Mouse (Mus musculus): ENCODE results near the gene Banp. TPM values are rescaled to one million over a fixed set of nuclear protein-coding genes. Genes with fewer than 3 reads are reported as not detected.

Gene Banp
- total and polyA plus RNA-seq, 3 experiments: 19.2 to 28.4 TPM; not detected in 1

DNA sequence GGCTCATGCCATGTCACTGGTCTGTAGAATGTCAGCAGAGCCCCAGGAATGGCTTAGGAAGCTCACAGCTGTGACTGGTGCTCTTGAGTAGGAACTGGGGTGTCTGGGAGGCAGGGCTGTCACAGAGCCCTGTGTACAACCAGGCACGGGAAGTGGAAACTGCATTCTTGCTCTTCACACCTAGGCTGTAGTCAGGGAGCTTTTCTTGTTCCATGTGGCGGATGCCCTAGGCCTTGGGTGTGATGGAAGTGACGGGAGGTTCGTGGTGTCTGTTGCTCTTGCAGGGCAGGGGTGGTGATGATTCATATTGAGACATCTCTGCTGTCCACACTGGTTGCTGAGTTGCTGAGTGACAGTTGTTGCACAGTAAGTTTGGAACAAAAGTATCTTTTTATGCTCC, 45.6 kb downstream of the Banp start:
- H3K27me3 ChIP-seq (ENCODE audit: control insufficient read depth in 1 of 2, insufficient read depth in 2 of 2, low read length in 2 of 2): no peaks in the 10 kb centered on the region
- DNase-seq (ENCODE audit: low read depth, low spot score): no peak
- no peak overlapping the region for H3K9ac ChIP-seq (ENCODE audit: control insufficient read depth, low read depth, low read length, poor library complexity, severe bottlenecking)
- H3K27ac ChIP-seq (ENCODE audit: control insufficient read depth, low read depth, low read length): no peak overlapping the region
- H3K4me1 ChIP-seq (ENCODE audit: control insufficient read depth in 1 of 2, insufficient read depth in 2 of 2, low read length in 2 of 2): no peaks in the 10 kb centered on the region
- no peak overlapping the region for H3K4me3 ChIP-seq (ENCODE audit: control insufficient read depth in 1 of 2, insufficient read depth in 1 of 2, low read depth in 2 of 2, low read length in 2 of 2)
- TF ChIP-seq MYC (IDR thresholded peaks at IDR 0.05; ENCODE audit: low read depth, low read length): no peak
- TF ChIP-seq ZC3H11A (IDR thresholded peaks at IDR 0.05; ENCODE audit: low read depth, low read length): no peak
- no peak for TF ChIP-seq SMC3 (IDR thresholded peaks at IDR 0.05; ENCODE audit: low read depth, low read length)
- no peak for TF ChIP-seq MEF2A (IDR thresholded peaks at IDR 0.05; ENCODE audit: extremely low read depth, insufficient replicate concordance, low read depth, low read length, poor library complexity, severe bottlenecking)
- TF ChIP-seq ELF1 (IDR thresholded peaks at IDR 0.05; ENCODE audit: low read depth, low read length): no peak
- H3K36me3 ChIP-seq (ENCODE audit: control insufficient read depth in 1 of 2, insufficient read depth in 2 of 2, low read length in 2 of 2): no peaks in the 10 kb centered on the region; a peak in 1 of 4 replicates
- H3K79me2 ChIP-seq (ENCODE audit: control insufficient read depth, insufficient read depth, low read length, poor library complexity): no peaks in the 10 kb centered on the region
- no peaks in the 10 kb centered on the region for H3K9me3 ChIP-seq (replicated peaks; ENCODE audit: insufficient read depth, low read length)

DNA sequence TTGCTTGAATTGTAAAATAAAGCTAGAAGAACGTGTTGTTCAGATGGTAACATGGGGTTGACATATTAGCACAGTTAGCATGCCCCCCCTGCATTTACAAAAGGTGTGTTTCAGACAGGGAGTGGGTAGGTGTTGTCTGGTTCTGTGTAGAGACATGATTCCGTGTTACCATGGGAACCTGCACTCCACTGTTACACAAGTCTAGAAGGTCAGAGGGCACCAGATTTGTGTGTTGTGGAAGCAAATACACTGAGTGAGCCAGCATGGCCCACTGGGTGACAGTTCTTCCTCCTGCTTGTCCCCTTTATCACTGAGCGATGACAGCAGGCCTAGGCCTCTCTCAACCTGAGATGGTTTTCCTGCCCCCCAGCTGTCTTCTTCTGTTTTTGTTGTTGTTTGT, 46.3 kb downstream of the Banp start:
- Histone ChIP-seq H3K9ac (ENCODE audit: control insufficient read depth, low read depth, low read length, poor library complexity, severe bottlenecking) (no peak overlapping the region), H3K36me3 (ENCODE audit: control insufficient read depth in 1 of 2, insufficient read depth in 2 of 2, low read length in 2 of 2) (no peaks in the 10 kb centered on the region; a peak in 1 of 4 replicates), H3K27me3 (ENCODE audit: control insufficient read depth in 1 of 2, insufficient read depth in 2 of 2, low read length in 2 of 2) (no peaks in the 10 kb centered on the region), H3K27ac (ENCODE audit: control insufficient read depth, low read depth, low read length) (no peak overlapping the region), H3K9me3 (replicated peaks; ENCODE audit: insufficient read depth, low read length) (no peaks in the 10 kb centered on the region), H3K4me1 (ENCODE audit: control insufficient read depth in 1 of 2, insufficient read depth in 2 of 2, low read length in 2 of 2) (no peaks in the 10 kb centered on the region), H3K4me3 (ENCODE audit: control insufficient read depth in 1 of 2, insufficient read depth in 1 of 2, low read depth in 2 of 2, low read length in 2 of 2) (no peak overlapping the region), H3K79me2 (ENCODE audit: control insufficient read depth, insufficient read depth, low read length, poor library complexity) (no peaks in the 10 kb centered on the region)
- TF ChIP-seq MXI1 (IDR thresholded peaks at IDR 0.05; ENCODE audit: low read depth, low read length) (no peak), CTCF (IDR thresholded peaks at IDR 0.05 in 2 of 3, conservative IDR thresholded peaks at IDR 0.05 in 1 of 3; ENCODE audit: control insufficient read depth in 1 of 3, insufficient read depth in 1 of 3, low read depth in 2 of 3, low read length in 3 of 3, poor library complexity in 1 of 3, severe bottlenecking in 1 of 3) (no peak), GABPA (IDR thresholded peaks at IDR 0.05; ENCODE audit: low read depth, low read length) (no peak), NRF1 (IDR thresholded peaks at IDR 0.05; ENCODE audit: insufficient read depth, low read depth, low read length, poor library complexity, severe bottlenecking) (no peak), CHD1 (IDR thresholded peaks at IDR 0.05; ENCODE audit: low read depth, low read length) (no peak), CHD2 (IDR thresholded peaks at IDR 0.05; ENCODE audit: low read length) (no peak), ZKSCAN1 (IDR thresholded peaks at IDR 0.05; ENCODE audit: low read depth, low read length) (no peak), TBP (IDR thresholded peaks at IDR 0.05; ENCODE audit: low read depth, low read length) (no peak), RCOR1 (IDR thresholded peaks at IDR 0.05; ENCODE audit: low read depth, low read length) (no peak), JUND (IDR thresholded peaks at IDR 0.05; ENCODE audit: low read depth, low read length) (no peak), E2F4 (IDR thresholded peaks at IDR 0.05; ENCODE audit: borderline replicate concordance, low read depth, low read length) (no peak), SIN3A (IDR thresholded peaks at IDR 0.05; ENCODE audit: low read length) (no peak), ZNF384 (IDR thresholded peaks at IDR 0.05; ENCODE audit: low read depth, low read length) (no peak), ETS1 (IDR thresholded peaks at IDR 0.05; ENCODE audit: low read depth, low read length) (no peak), EP300 (IDR thresholded peaks at IDR 0.05; ENCODE audit: low read depth in 1 of 2, low read length in 2 of 2) (no peak), MAFK (IDR thresholded peaks at IDR 0.05; ENCODE audit: borderline replicate concordance, low read depth, low read length) (no peak), SMC3 (IDR thresholded peaks at IDR 0.05; ENCODE audit: low read depth, low read length) (no peak), POLR2AphosphoS5 (IDR thresholded peaks at IDR 0.05; ENCODE audit: borderline replicate concordance, low read depth, low read length) (no peak)
- no peak for DNase-seq (ENCODE audit: low read depth, low spot score)
